Mouse (Mus musculus) bone marrow macrophage, adult 2 months (primary cell): ENCODE results near the gene Cd80.

Experiments used
- CTCF ChIP-seq: IDR thresholded peaks from 2 replicates; pipeline ENCODE4 v1.5.1; 2012; ENCODE audit warnings: low read depth, mild to moderate bottlenecking, low read length, moderate library complexity
- POLR2A ChIP-seq: IDR thresholded peaks from 2 replicates; pipeline ENCODE4 v1.6.1; 2012; ENCODE audit warnings: mild to moderate bottlenecking, low read depth, low read length, borderline replicate concordance

GRCm38 (mm10) chr16:38538716-38539380 lies 83.5 kb downstream of the Cd80 start:
- TF ChIP-seq CTCF (no peak), POLR2A (no peak)
